Mouse (Mus musculus) heart, postnatal 25 days (tissue): Measurements from ENCODE around the gene Prr13. TPM values are rescaled to one million over a fixed set of nuclear protein-coding genes. Genes with fewer than 3 reads are reported as not detected.

Source experiments
- DNase-seq: peaks from one replicate; pipeline ENCODE4 v3.0.0; 2022; ENCODE audit warnings: low spot score
- intact Hi-C: fragments of 180-260 bp; cut with DNase I; formaldehyde crosslinking; loops from one replicate; pipeline ENCODE4 v1.15.1; 2025
- total RNA-seq, 2 experiments: library from RNA; stranded (reverse); gene quantifications; 2 replicates each; pipeline ENCODE4 v1.2.3; 2021

Gene Prr13
- total RNA-seq, 2 experiments from 2014 or later, result 20.6 to 21.0 TPM

- DNase-seq, result no peak
- intact Hi-C loops, result no loop called here
Observed at GRCm38 (mm10) chr15:102502254-102502840, 43.5 kb downstream of the Prr13 start.

GRCm38 (mm10) chr15:102503447-102503846 is 44.6 kb downstream of the Prr13 start, which contains the start of gene Gm10337:
Gene Gm10337 (plus strand): TSS chr15:102503722.
- intact Hi-C loops, result no loop called here
- DNase-seq, result no peak

- intact Hi-C loops, result no loop called here
Observed at GRCm38 (mm10) chr15:102503924-102504782, 45.3 kb downstream of the Prr13 start.

GRCm38 (mm10) chr15:102505073-102505769 is 46.4 kb downstream of the Prr13 start:
- intact Hi-C loops, result no loop called here
- DNase-seq, result no peak

More at GRCm38 (mm10) chr15:102503924-102504782, 45.3 kb downstream of the Prr13 start:
- no peak for DNase-seq

GRCm38 (mm10) chr15:102505770-102506463 is 47.1 kb downstream of the Prr13 start:
- no peak for DNase-seq
- intact Hi-C loops, result no loop called here

GRCm38 (mm10) chr15:102506464-102506830 is 47.6 kb downstream of the Prr13 start:
- no peak for DNase-seq
- intact Hi-C loops, result no loop called here

- intact Hi-C loops, result no loop called here
- no peak for DNase-seq
Observed at GRCm38 (mm10) chr15:102506864-102507263, 48.0 kb downstream of the Prr13 start.

GRCm38 (mm10) chr15:102507561-102507960 is 48.7 kb downstream of the Prr13 start:
- no peak for DNase-seq
- intact Hi-C loops, result no loop called here

GRCm38 (mm10) chr15:102508336-102508735 is 49.5 kb downstream of the Prr13 start:
- DNase-seq, result no peak
- intact Hi-C loops, result no loop called here

GRCm38 (mm10) chr15:102510110-102510509 is 51.3 kb downstream of the Prr13 start:
- intact Hi-C loops, result no loop called here
- DNase-seq, result no peak

- intact Hi-C loops, result no loop called here
Observed at GRCm38 (mm10) chr15:102510590-102511284, 51.9 kb downstream of the Prr13 start.

GRCm38 (mm10) chr15:102511285-102511833 is 52.5 kb downstream of the Prr13 start:
- DNase-seq, result no peak
- intact Hi-C loops, result no loop called here

More at GRCm38 (mm10) chr15:102510590-102511284, 51.9 kb downstream of the Prr13 start:
- peak; percentile 70 for DNase-seq

GRCm38 (mm10) chr15:102512010-102512409 is 53.2 kb downstream of the Prr13 start:
- DNase-seq, result no peak
- intact Hi-C loops, result no loop called here

Other genes starting within 250 kb of the Prr13 start
- 1 to 10 TPM; 1.3 TPM for gene Itgb7, start 227.1 kb upstream of the Prr13 start, total RNA-seq
- gene Rarg, start 201.5 kb upstream of the Prr13 start, total RNA-seq, result 10 to 100 TPM; 17.0 to 20.8 TPM
- gene Gm9918, start 188.5 kb upstream of the Prr13 start, total RNA-seq, result not detected
- 10 to 100 TPM; 15.5 to 18.5 TPM for gene Mfsd5, start 179.6 kb upstream of the Prr13 start, total RNA-seq
- gene Espl1, start 162.8 kb upstream of the Prr13 start, total RNA-seq, result 1 to 10 TPM in 1 of 2 experiments, under 1 TPM in 1; 0.65 to 1.9 TPM
- 100 to 1,000 TPM; 284 to 288 TPM for gene Pfdn5, start 132.9 kb upstream of the Prr13 start, total RNA-seq
- gene Myg1, start 127.3 kb upstream of the Prr13 start, total RNA-seq, result 10 to 100 TPM; 21.3 to 23.1 TPM
- gene Aaas, start 108.3 kb upstream of the Prr13 start, total RNA-seq, result 10 to 100 TPM; 10.2 to 11.2 TPM
- gene Sp7, start 91.8 kb upstream of the Prr13 start, total RNA-seq, result not detected
- gene Sp1, start 52.9 kb upstream of the Prr13 start, total RNA-seq, result 10 to 100 TPM; 42.7 to 44.4 TPM
- gene Amhr2, start 13.7 kb upstream of the Prr13 start, total RNA-seq, result under 1 TPM; 0.68 to 0.84 TPM
- 100 to 1,000 TPM; 458 to 504 TPM for gene Pcbp2, start 11.5 kb downstream of the Prr13 start, total RNA-seq
- gene Gm10337, start 44.7 kb downstream of the Prr13 start, total RNA-seq, result not detected
- gene Map3k12, start 58.0 kb downstream of the Prr13 start, total RNA-seq, result 1 to 10 TPM; 3.2 to 4.5 TPM
- gene Tarbp2, start 59.2 kb downstream of the Prr13 start, total RNA-seq, result 10 to 100 TPM; 46.6 to 47.6 TPM
- 1 to 10 TPM; 2.5 to 2.8 TPM for gene Npff, start 65.9 kb downstream of the Prr13 start, total RNA-seq
- not detected for gene Gm28047, start 166.0 kb downstream of the Prr13 start, total RNA-seq
- 10 to 100 TPM; 45.9 to 56.2 TPM for gene Atf7, start 166.4 kb downstream of the Prr13 start, total RNA-seq
- 10 to 100 TPM; 38.9 to 50.4 TPM for gene Atp5g2, start 213.3 kb downstream of the Prr13 start, total RNA-seq